Mouse (Mus musculus) cortical plate, adult 2 months (tissue): ENCODE data around the gene Drg2.

Source experiments
- CTCF ChIP-seq: fragments of 200-500 bp; IDR thresholded peaks from 2 replicates; pipeline ENCODE4 v1.5.1; 2011; ENCODE audit warnings: mild to moderate bottlenecking, control low read depth, low read length; ENCODE audit not compliant: insufficient read depth; ENCODE audit errors: extremely low read depth
- POLR2A ChIP-seq: fragments of 200-500 bp; IDR thresholded peaks from 2 replicates; pipeline ENCODE4 v1.6.1; 2011; ENCODE audit warnings: mild to moderate bottlenecking, low read length, control low read depth; ENCODE audit not compliant: insufficient read depth; ENCODE audit errors: extremely low read depth

- no peak for TF ChIP-seq POLR2A
- TF ChIP-seq CTCF = no peak
These were observed 3.6 kb downstream of the Drg2 start for GRCm38 (mm10) chr11:60457973-60458372.
